8 mouse cellular contexts compared by ENCODE assay signal in genomic region chr6:54566546-54566919, GRCm38 (mm10). TPM values are rescaled to one million over a fixed set of nuclear protein-coding genes. Genes with fewer than 3 reads are reported as not detected.
DNase-seq lines count a peak whose midpoint lies in the region; ATAC-seq and TF ChIP-seq lines count a peak whose summit lies in the region.

No protein-coding gene starts in this region.

- H3K9me3 ChIP-seq in forebrain, embryonic 10.5 days, result no peaks in the 10 kb centered on the region
- H3K9me3 ChIP-seq in limb, embryonic 11.5 days (ENCODE audit: control insufficient read depth, low read length), result no peaks in the 10 kb centered on the region
- no peaks in the 10 kb centered on the region for H3K9me3 ChIP-seq in neural tube, embryonic 15.5 days (replicated peaks)

- peak overlapping the region; percentile 73 for H3K4me3 ChIP-seq in left cerebral cortex, adult 2 months
- H3K4me3 ChIP-seq in forebrain, embryonic 10.5 days, result peak overlapping the region; percentile 70
- peak overlapping the region; percentile 40 for H3K4me3 ChIP-seq in limb, embryonic 11.5 days (ENCODE audit: low read depth, low read length)
- H3K4me3 ChIP-seq in neural tube, embryonic 15.5 days (replicated peaks), result peak overlapping the region; percentile 64

- no peak for ATAC-seq in limb, embryonic 11.5 days (ENCODE audit: insufficient number of reproducible peaks, low FRiP score, low TSS enrichment, low read depth)
- peak; percentile 7; the same call in 1 of the 2 replicates for ATAC-seq in neural tube, embryonic 15.5 days (ENCODE audit: low FRiP score)
- no peak for ATAC-seq in megakaryocyte progenitor cell, adult 5-6 weeks (replicated peaks; ENCODE audit: poor library complexity)

- H3K27ac ChIP-seq in left cerebral cortex, adult 2 months, result peak overlapping the region; percentile 99
- H3K27ac ChIP-seq in forebrain, embryonic 10.5 days, result peak overlapping the region; percentile 92
- no peak overlapping the region; the same call in 1 of the 2 replicates for H3K27ac ChIP-seq in limb, embryonic 11.5 days (replicated peaks; ENCODE audit: low read depth, low read length)
- peak overlapping the region; percentile 93 for H3K27ac ChIP-seq in neural tube, embryonic 15.5 days (replicated peaks)

- TF ChIP-seq CTCF in left cerebral cortex, adult 2 months (IDR thresholded peaks at IDR 0.05), result no peak

- peak overlapping the region; percentile 79 for H3K4me2 ChIP-seq in limb, embryonic 11.5 days (ENCODE audit: low read depth, severe bottlenecking)
- H3K4me2 ChIP-seq in neural tube, embryonic 15.5 days, result peak overlapping the region; percentile 76

- peaks cover 31% of the 10 kb centered on the region; the same call in 1 of the 2 replicates for H3K27me3 ChIP-seq in forebrain, embryonic 10.5 days (ENCODE audit: poor library complexity, severe bottlenecking)
- no peaks in the 10 kb centered on the region for H3K27me3 ChIP-seq in limb, embryonic 11.5 days (ENCODE audit: control insufficient read depth, insufficient read depth, low read length)
- H3K27me3 ChIP-seq in neural tube, embryonic 15.5 days (replicated peaks), result no peaks in the 10 kb centered on the region

- 16% methylated on average over 6 of the region's 6 CpGs for WGBS in forebrain, embryonic 10.5 days
- 20% methylated on average over 6 of the region's 6 CpGs for WGBS in limb, embryonic 11.5 days
- 4% methylated on average over 6 of the region's 6 CpGs for WGBS in neural tube, embryonic 15.5 days

- peaks cover 66% of the 10 kb centered on the region for H3K4me1 ChIP-seq in forebrain, embryonic 10.5 days
- H3K4me1 ChIP-seq in limb, embryonic 11.5 days (ENCODE audit: control insufficient read depth, insufficient read depth, low read length), result 0 out of 2 replicates have a peak, but pooled peaks cover 5% of the 10 kb centered on the region
- H3K4me1 ChIP-seq in neural tube, embryonic 15.5 days, result peaks cover 59% of the 10 kb centered on the region

- no peaks in the 10 kb centered on the region for H3K36me3 ChIP-seq in forebrain, embryonic 10.5 days (replicated peaks)
- H3K36me3 ChIP-seq in limb, embryonic 11.5 days (ENCODE audit: control insufficient read depth, insufficient read depth, low read length), result no peaks in the 10 kb centered on the region
- no peaks in the 10 kb centered on the region for H3K36me3 ChIP-seq in neural tube, embryonic 15.5 days

- intact Hi-C loops in left cerebral cortex, adult 2 months (cut with DNase I), result loop anchor here (5.0 kb wide), 1 partner anchor 174 kb away; no protein-coding TSS in a partner anchor
- intact Hi-C loops in left cerebral cortex, postnatal 14 days (cut with DNase I), result loop anchor here (5.0 kb wide), 1 partner anchor 34 kb away; no protein-coding TSS in a partner anchor

- H3K9ac ChIP-seq in limb, embryonic 11.5 days (ENCODE audit: low read length), result peak overlapping the region; percentile 43; the same call in 1 of the 2 replicates
- peak overlapping the region; percentile 87 for H3K9ac ChIP-seq in neural tube, embryonic 15.5 days (replicated peaks)

- no peak for DNase-seq in left cerebral cortex, adult 2 months (ENCODE audit: extremely low spot score in 1 of 2, low spot score in 2 of 2)
- no peak for DNase-seq in left cerebral cortex, postnatal 14 days (ENCODE audit: low spot score in 2 of 2)
- DNase-seq in forebrain, embryonic 10.5 days (ENCODE audit: extremely low spot score, low spot score), result no peak
- no peak for DNase-seq in limb, embryonic 11.5 days (ENCODE audit: low spot score)
- no peak for DNase-seq in left cerebral cortex, adult 18-20 months (ENCODE audit: low spot score in 2 of 2)
- no peak for DNase-seq in embryo, embryonic 9.5 days (ENCODE audit: extremely low spot score)

RNA-seq across cellular contexts. Expression of gene Scrn1, which starts 0.2 kb away (rescaled TPM):
- total RNA-seq in left cerebral cortex, adult 2 months (2021), result 100 to 1,000 TPM; 135 to 136 TPM
- 100 to 1,000 TPM; 163 TPM for total RNA-seq in left cerebral cortex, postnatal 14 days (2021)
- polyA plus RNA-seq in forebrain, embryonic 10.5 days (2016; fragmentation: Nextera tagmentation; extraction: Ambion mirVana), result 58.7 and 62.1 TPM in 2 replicates
- 8.5 and 9.1 TPM in 2 replicates for polyA plus RNA-seq in limb, embryonic 11.5 days (2014; fragmentation: Nextera tagmentation; extraction: Ambion mirVana)
- polyA plus RNA-seq in neural tube, embryonic 15.5 days (2015; fragmentation: Nextera tagmentation; extraction: Ambion mirVana), result 85.9 and 98.3 TPM in 2 replicates
- total RNA-seq in left cerebral cortex, adult 18-20 months (2021), result 100 to 1,000 TPM; 148 TPM
- total RNA-seq in megakaryocyte progenitor cell, adult 5-6 weeks (2015), result 0.05 TPM in 1 of 2 replicates, not detected in the other
- total RNA-seq in megakaryocyte progenitor cell, adult 5-6 weeks (2017), result 0.95 TPM in 1 of 2 replicates, not detected in the other

RNA-seq across cellular contexts. Expression of gene Plekha8, which starts 28.4 kb away (rescaled TPM):
- 10 to 100 TPM; 11.0 to 11.6 TPM for total RNA-seq in left cerebral cortex, adult 2 months (2021)
- total RNA-seq in left cerebral cortex, postnatal 14 days (2021), result 1 to 10 TPM; 8.5 to 9.4 TPM
- 20.9 and 21.6 TPM in 2 replicates for polyA plus RNA-seq in forebrain, embryonic 10.5 days (2016; fragmentation: Nextera tagmentation; extraction: Ambion mirVana)
- 26.5 and 28.8 TPM in 2 replicates for polyA plus RNA-seq in limb, embryonic 11.5 days (2014; fragmentation: Nextera tagmentation; extraction: Ambion mirVana)
- 6.7 and 8.0 TPM in 2 replicates for polyA plus RNA-seq in neural tube, embryonic 15.5 days (2015; fragmentation: Nextera tagmentation; extraction: Ambion mirVana)
- total RNA-seq in left cerebral cortex, adult 18-20 months (2021), result 10 to 100 TPM; 11.2 to 13.1 TPM
- 1.9 and 2.5 TPM in 2 replicates for total RNA-seq in megakaryocyte progenitor cell, adult 5-6 weeks (2015)
- total RNA-seq in megakaryocyte progenitor cell, adult 5-6 weeks (2017), result 1.5 and 2.2 TPM in 2 replicates

RNA-seq across cellular contexts. Expression of gene Fkbp14, which starts 30.6 kb away (rescaled TPM):
- 1 to 10 TPM; 9.0 to 9.2 TPM for total RNA-seq in left cerebral cortex, adult 2 months (2021)
- total RNA-seq in left cerebral cortex, postnatal 14 days (2021), result 1 to 10 TPM; 8.4 to 9.7 TPM
- 11.3 and 12.3 TPM in 2 replicates for polyA plus RNA-seq in forebrain, embryonic 10.5 days (2016; fragmentation: Nextera tagmentation; extraction: Ambion mirVana)
- polyA plus RNA-seq in limb, embryonic 11.5 days (2014; fragmentation: Nextera tagmentation; extraction: Ambion mirVana), result 19.2 and 20.4 TPM in 2 replicates
- 12.5 and 14.0 TPM in 2 replicates for polyA plus RNA-seq in neural tube, embryonic 15.5 days (2015; fragmentation: Nextera tagmentation; extraction: Ambion mirVana)
- total RNA-seq in left cerebral cortex, adult 18-20 months (2021), result 1 to 10 TPM; 9.5 to 9.9 TPM
- total RNA-seq in megakaryocyte progenitor cell, adult 5-6 weeks (2015), result 0.54 TPM in 1 of 2 replicates, not detected in the other
- total RNA-seq in megakaryocyte progenitor cell, adult 5-6 weeks (2017), result 0.29 TPM in 1 of 2 replicates, not detected in the other

Comparison
In these comparisons a context has a peak if more than half of its experiments do, and no peak if none do; other contexts are left out.
1. RNA of gene Scrn1, which starts 0.2 kb away (total RNA-seq): 163 TPM in left cerebral cortex, postnatal 14 days, 148 TPM in left cerebral cortex, adult 18-20 months and 135 to 136 TPM in left cerebral cortex, adult 2 months; 0.05 to 0.95 TPM in megakaryocyte progenitor cell, adult 5-6 weeks; every median in the first group is over 10 times any median in the second.
2. RNA of gene Fkbp14, which starts 30.6 kb away (total RNA-seq): 9.5 to 9.9 TPM in left cerebral cortex, adult 18-20 months, 8.4 to 9.7 TPM in left cerebral cortex, postnatal 14 days and 9.0 to 9.2 TPM in left cerebral cortex, adult 2 months; 0.29 to 0.54 TPM in megakaryocyte progenitor cell, adult 5-6 weeks; every median in the first group is over 4 times any median in the second.
3. Peak in every context shown above with its lines, with median percentiles within 50 percentile points of each other: H3K4me3 ChIP-seq.